Mouse (Mus musculus) erythroid progenitor cell, adult 5-6 weeks (primary cell): ENCODE measurements around the gene Inip. TPM values are rescaled to one million over a fixed set of nuclear protein-coding genes. Genes with fewer than 3 reads are reported as not detected.

Source experiments
- ATAC-seq: replicated peaks from 2 replicates; pipeline ENCODE4 v1.8.0; 2016; ENCODE audit warnings: moderate number of reproducible peaks, mild to moderate bottlenecking, moderate TSS enrichment, inconsistent platforms; ENCODE audit not compliant: poor library complexity, low FRiP score, severe bottlenecking
- total RNA-seq, 2 experiments: library from RNA; stranded (forward) in 1 of 2; stranded (reverse) in 1 of 2; fragments of 150-400 nt in 1 of 2; fragments of 186-747, 209-891 nt in 1 of 2; gene quantifications; 2 replicates each; pipeline versions ENCODE4 v1.2.3 to v1.2.4; 2015 to 2017; ENCODE audit warnings: low replicate concordance in 2 of 2

Gene Inip
- total RNA-seq (2015; ENCODE audit: low replicate concordance) (7.1 and 15.1 TPM in 2 replicates), total RNA-seq (2017; ENCODE audit: low replicate concordance) (15.9 and 23.4 TPM in 2 replicates)

GRCm38 (mm10) chr4:59801489-59801888 lies at the start of gene Inip:
Inip (minus strand) TSS chr4:59801589.
- ATAC-seq, result no peak

GRCm38 (mm10) chr4:59850181-59850580 lies 48.8 kb upstream of the Inip start:
- peak; percentile 46 for ATAC-seq

GRCm38 (mm10) chr4:59847447-59847846 lies 46.1 kb upstream of the Inip start:
- no peak for ATAC-seq

- no peak for ATAC-seq
Observed at GRCm38 (mm10) chr4:59845245-59845637, 43.9 kb upstream of the Inip start.

GRCm38 (mm10) chr4:59844460-59845244 lies 43.3 kb upstream of the Inip start:
- ATAC-seq, result no peak

- ATAC-seq, result no peak
Observed at GRCm38 (mm10) chr4:59837659-59838058, 36.3 kb upstream of the Inip start.

- ATAC-seq, result no peak
Observed at GRCm38 (mm10) chr4:59832810-59833209, 31.4 kb upstream of the Inip start.

GRCm38 (mm10) chr4:59831038-59831437 lies 29.6 kb upstream of the Inip start:
- ATAC-seq, result no peak

- ATAC-seq, result no peak
Observed at GRCm38 (mm10) chr4:59829072-59829471, 27.7 kb upstream of the Inip start.

GRCm38 (mm10) chr4:59826381-59826780 lies 25.0 kb upstream of the Inip start:
- no peak for ATAC-seq

- 0 out of 2 replicates have a peak, but pooled peaks have one; percentile 39 for ATAC-seq
Observed at GRCm38 (mm10) chr4:59825634-59826033, 24.2 kb upstream of the Inip start.

GRCm38 (mm10) chr4:59824860-59825259 lies 23.5 kb upstream of the Inip start:
- ATAC-seq, result no peak

- no peak for ATAC-seq
Observed at GRCm38 (mm10) chr4:59823470-59823869, 22.1 kb upstream of the Inip start.

GRCm38 (mm10) chr4:59822119-59822518 lies 20.7 kb upstream of the Inip start:
- no peak for ATAC-seq

- no peak for ATAC-seq
Observed at GRCm38 (mm10) chr4:59821516-59821915, 20.1 kb upstream of the Inip start.

GRCm38 (mm10) chr4:59819477-59820022 lies 18.2 kb upstream of the Inip start:
- ATAC-seq, result no peak

- ATAC-seq, result no peak
Observed at GRCm38 (mm10) chr4:59819054-59819472, 17.7 kb upstream of the Inip start.

- ATAC-seq, result no peak
Observed at GRCm38 (mm10) chr4:59818498-59818897, 17.1 kb upstream of the Inip start.

- no peak for ATAC-seq
Observed at GRCm38 (mm10) chr4:59817790-59818189, 16.4 kb upstream of the Inip start.

- ATAC-seq, result no peak
Observed at GRCm38 (mm10) chr4:59816477-59816876, 15.1 kb upstream of the Inip start.

- ATAC-seq, result no peak
Observed at GRCm38 (mm10) chr4:59816016-59816415, 14.6 kb upstream of the Inip start.
